Mouse (Mus musculus): ENCODE measurements around the gene Mtln.

Gene Mtln

GRCm38 (mm10) chr2:127791919-127792603, at the start of gene Mtln:
TSS of gene Mtln (minus strand) at chr2:127792488.
- peak; percentile 90 for DNase-seq

DNA sequence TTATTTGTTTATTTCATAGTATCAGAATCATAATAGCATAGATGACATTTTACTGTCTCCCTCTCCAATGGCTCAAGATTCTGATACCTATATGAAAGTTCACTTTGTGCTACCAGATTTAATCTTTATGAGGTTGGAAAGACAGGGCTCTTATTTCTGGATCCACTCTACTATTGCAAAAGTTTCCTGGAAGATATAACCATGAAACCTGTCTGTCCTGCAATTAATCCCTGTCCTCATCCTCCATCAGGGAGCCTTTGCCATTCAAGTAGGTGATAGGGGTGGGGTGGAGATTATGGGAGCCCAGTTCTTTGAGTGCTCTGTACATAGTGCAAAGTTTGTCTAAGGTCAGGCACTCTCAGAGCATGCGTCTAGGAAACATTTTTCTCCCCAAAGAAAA, 49.1 kb upstream of the Mtln start:
- no peak for DNase-seq

- no peak for DNase-seq
Observed at GRCm38 (mm10) chr2:127839425-127839824, 47.1 kb upstream of the Mtln start.

- DNase-seq, result no peak
Observed at GRCm38 (mm10) chr2:127838576-127838975, 46.3 kb upstream of the Mtln start, which contains the start of gene Acoxl. TSS of gene Acoxl (plus strand) at chr2:127838876.

- DNase-seq, result no peak
Observed at GRCm38 (mm10) chr2:127832833-127833190, 40.5 kb upstream of the Mtln start.

- DNase-seq, result peak; percentile 10
Observed at GRCm38 (mm10) chr2:127832103-127832832, 40.0 kb upstream of the Mtln start.

DNA sequence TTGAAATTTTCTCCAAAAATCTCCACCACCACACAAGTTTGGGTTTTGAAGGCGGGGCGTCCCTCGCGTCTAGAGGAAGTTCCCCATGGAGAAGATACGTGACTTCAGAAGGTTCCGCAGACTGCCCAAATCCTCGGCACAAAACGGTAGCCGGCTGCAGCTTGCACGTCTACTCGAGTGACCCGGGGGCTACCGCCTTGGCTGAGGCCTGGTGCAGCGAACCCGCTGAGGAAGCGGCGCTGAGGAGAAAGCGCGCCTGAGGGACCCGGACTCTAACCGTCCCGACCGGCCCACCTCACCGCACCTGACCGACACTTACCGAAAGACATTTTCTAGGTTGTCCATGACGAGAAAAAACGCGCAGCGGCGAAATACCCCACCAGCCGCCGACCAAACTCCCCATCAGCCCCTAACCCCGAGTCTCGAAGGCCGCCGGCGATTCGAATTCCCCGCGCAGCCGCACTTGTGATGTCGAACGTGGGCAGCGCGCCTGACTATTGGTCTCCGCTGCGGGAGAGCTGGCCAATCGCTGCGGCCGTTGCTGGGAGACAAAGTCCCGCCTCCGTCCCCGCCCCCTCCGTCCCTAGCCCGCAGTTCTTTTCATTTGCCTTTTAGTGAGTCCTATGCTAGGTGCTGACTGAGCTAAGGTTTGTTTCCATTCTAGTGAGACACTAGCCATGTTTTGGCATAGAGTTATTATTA, 39.3 kb upstream of the Mtln start, which contains the start of gene Bub1:
Gene Bub1, minus strand, starts transcription at position 465 of the 702 bp plus-strand sequence.
- DNase-seq, result peak; percentile 92

- no peak for DNase-seq
Observed at GRCm38 (mm10) chr2:127789651-127790270, 2.5 kb downstream of the Mtln start.

- no peak for DNase-seq
Observed at GRCm38 (mm10) chr2:127789138-127789537, 3.1 kb downstream of the Mtln start.

GRCm38 (mm10) chr2:127788440-127789116, 3.7 kb downstream of the Mtln start, which contains the start of gene Nphp1:
TSS of gene Nphp1 (minus strand) at chr2:127788897.
- peak; percentile 88 for DNase-seq

- no peak for DNase-seq
Observed at GRCm38 (mm10) chr2:127787226-127787625, 5.1 kb downstream of the Mtln start.

- DNase-seq, result no peak
Observed at GRCm38 (mm10) chr2:127778451-127778850, 13.8 kb downstream of the Mtln start.

GRCm38 (mm10) chr2:127775013-127775412, 17.3 kb downstream of the Mtln start:
- DNase-seq, result no peak

DNA sequence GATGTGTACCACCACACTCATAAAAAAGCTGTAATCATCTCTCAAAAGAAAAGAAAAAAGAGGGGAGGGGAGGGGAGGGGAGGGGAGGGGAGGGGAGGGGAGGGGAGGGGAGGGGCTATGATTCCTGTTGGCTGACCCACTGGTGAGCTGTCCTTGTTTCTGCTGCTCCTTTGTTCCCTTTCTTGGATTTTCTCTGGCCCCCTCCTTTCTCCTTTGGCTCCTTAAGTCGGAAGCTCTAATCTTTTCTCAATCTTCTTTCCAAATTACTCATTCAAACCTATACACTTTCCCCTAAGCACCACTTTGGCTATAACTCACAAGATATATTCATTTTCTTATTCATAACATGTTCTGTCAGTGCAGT, 17.7 kb downstream of the Mtln start:
- no peak for DNase-seq

- no peak for DNase-seq
Observed at GRCm38 (mm10) chr2:127773938-127774577, 18.2 kb downstream of the Mtln start.

DNA sequence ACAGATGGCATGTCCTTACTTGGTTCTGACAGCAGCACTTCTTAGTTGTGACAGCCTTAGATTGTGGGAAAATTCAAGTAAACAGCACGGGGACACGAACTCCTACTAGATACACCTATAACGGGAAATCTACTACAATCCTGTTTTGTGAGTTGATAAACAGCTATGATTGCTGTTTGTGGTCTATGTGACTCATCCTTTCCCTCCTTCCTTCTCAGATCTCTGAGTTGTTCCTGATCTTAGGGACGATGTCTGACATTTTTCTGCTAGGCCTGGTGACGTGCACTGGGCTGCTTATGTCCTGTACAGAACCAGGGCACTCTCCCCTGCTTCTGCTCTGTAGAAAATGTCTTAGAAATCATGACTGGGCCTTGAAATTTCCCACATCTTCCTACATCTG, 30.7 kb downstream of the Mtln start:
- DNase-seq, result no peak

DNA sequence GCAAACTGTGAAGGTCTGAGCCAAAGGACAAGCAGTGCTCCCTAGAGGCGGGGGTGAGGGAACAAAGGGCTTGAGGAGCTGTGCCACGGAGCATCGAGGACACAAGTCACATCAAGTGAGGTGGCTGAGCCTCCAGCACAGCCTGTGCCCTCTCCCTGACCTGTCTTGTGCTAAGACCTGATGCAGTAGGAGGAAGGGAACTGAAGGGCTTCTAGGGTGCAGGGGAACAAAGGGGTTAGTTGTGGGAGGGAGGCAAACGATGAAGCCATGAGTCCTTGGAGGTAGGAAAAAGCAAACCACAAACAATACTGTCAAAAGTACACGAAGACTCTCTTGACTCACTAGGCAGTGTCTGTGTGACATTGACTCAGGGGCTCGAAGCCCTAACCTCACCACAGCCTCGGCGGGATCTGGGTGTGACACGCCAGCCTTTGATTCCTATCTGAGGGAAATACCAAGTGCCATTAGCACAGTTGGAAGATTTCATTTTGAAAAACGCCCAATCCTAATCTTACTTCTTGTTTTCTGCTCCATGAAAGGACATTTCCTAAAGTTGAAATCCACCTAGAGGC, 31.8 kb downstream of the Mtln start:
- no peak for DNase-seq

- no peak for DNase-seq
Observed at GRCm38 (mm10) chr2:127760014-127760413, 32.3 kb downstream of the Mtln start.

GRCm38 (mm10) chr2:127759157-127759880, 33.0 kb downstream of the Mtln start:
- no peak for DNase-seq

DNA sequence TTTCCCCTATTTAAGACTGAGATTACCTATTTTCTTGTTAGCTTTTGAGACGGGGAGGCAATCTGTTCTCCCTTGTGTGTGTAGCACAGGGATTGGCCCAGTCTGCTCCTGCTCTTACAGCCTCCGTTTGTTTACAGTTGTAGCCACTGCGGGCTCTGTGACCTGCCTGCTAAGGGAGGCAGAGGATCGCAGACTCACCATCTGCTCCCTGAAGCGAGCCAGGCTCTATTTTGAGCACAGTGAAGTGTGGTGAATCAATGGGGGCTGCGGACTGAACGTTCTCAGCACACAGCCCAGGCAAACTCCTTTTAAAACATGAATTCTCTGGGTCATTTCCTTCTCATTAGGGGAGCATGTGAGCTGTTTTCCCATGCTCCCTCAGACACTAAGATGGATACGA, 35.1 kb downstream of the Mtln start:
- DNase-seq, result no peak

- DNase-seq, result no peak
Observed at GRCm38 (mm10) chr2:127754113-127754512, 38.2 kb downstream of the Mtln start.
